Mouse (Mus musculus): ENCODE measurements around the gene Timm8a2. TPM values are rescaled to one million over a fixed set of nuclear protein-coding genes. Genes with fewer than 3 reads are reported as not detected.

Timm8a2 gene
- total and polyA plus RNA-seq, 2 experiments from 2014 or later = not detected

DNA sequence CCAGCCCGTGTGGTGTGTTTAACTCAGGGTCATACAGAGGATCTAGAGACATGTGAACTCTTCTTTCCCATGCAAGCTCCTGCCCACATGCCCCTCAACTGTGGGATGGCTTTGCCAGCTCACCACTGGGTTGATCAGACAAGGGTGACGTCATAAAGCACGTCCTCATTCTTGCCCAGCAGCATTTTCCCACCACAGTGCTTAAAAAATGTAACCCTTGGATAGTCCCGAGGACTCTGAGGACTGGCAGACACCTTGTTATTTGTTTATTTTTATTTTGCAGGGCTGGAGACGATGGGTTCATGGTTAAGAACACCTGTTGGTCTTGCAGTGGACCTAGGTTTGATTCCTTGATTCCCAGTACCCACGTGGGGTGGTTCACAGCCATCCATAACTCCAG, 43.6 kb upstream of the Timm8a2 start:
- ATAC-seq (no peak), DNase-seq (ENCODE audit: low spot score) (no peak)
- Histone ChIP-seq H3K9me3 (ENCODE audit: low read length) (no peaks in the 10 kb centered on the region), H3K36me3 (ENCODE audit: insufficient read depth, low read length) (peaks cover 12% of the 10 kb centered on the region; the same call in 1 of the 2 replicates), H3K27ac (no peak overlapping the region), H3K9ac (replicated peaks; ENCODE audit: low read length) (no peak overlapping the region), H3K4me3 (ENCODE audit: low read length) (no peak overlapping the region), H3K4me1 (ENCODE audit: insufficient read depth, low read length) (no peaks in the 10 kb centered on the region), H3K27me3 (ENCODE audit: insufficient read depth, low read length) (no peaks in the 10 kb centered on the region), H3K4me2 (ENCODE audit: low read depth, low read length) (no peak overlapping the region)
- 93% methylated on average over 6 of the region's 6 CpGs for WGBS
- no peak for TF ChIP-seq CTCF (IDR thresholded peaks at IDR 0.05; ENCODE audit: low read depth)

DNA sequence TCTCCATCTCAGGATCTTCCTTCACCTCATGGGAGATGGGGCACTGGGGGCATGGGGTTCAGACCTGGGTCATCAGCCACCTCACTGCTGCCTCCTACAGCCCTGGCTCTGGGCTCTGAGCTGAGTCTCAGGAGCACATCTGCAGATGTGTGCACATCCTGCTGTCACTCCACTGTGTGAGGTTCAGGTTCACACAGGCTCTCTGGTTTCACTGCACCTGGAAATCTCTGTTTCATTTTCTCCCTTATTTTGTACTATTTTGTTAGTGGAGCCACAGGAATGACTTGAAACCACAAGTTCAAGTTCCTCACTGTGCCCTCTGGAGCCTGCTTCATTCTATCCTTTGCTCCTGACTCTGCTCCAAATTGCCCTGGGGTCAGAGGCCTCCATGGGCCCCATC, 42.6 kb upstream of the Timm8a2 start:
- TF ChIP-seq CTCF (IDR thresholded peaks at IDR 0.05; ENCODE audit: low read depth) = no peak
- Histone ChIP-seq H3K36me3 (ENCODE audit: insufficient read depth, low read length) (peaks cover 12% of the 10 kb centered on the region; the same call in 1 of the 2 replicates), H3K27me3 (ENCODE audit: insufficient read depth, low read length) (no peaks in the 10 kb centered on the region), H3K4me1 (ENCODE audit: insufficient read depth, low read length) (no peaks in the 10 kb centered on the region), H3K27ac (no peak overlapping the region), H3K4me2 (ENCODE audit: low read depth, low read length) (no peak overlapping the region), H3K9me3 (ENCODE audit: low read length) (no peaks in the 10 kb centered on the region), H3K4me3 (ENCODE audit: low read length) (no peak overlapping the region), H3K9ac (replicated peaks; ENCODE audit: low read length) (no peak overlapping the region)
- no peak for DNase-seq (ENCODE audit: low spot score)
- ATAC-seq = no peak

DNA sequence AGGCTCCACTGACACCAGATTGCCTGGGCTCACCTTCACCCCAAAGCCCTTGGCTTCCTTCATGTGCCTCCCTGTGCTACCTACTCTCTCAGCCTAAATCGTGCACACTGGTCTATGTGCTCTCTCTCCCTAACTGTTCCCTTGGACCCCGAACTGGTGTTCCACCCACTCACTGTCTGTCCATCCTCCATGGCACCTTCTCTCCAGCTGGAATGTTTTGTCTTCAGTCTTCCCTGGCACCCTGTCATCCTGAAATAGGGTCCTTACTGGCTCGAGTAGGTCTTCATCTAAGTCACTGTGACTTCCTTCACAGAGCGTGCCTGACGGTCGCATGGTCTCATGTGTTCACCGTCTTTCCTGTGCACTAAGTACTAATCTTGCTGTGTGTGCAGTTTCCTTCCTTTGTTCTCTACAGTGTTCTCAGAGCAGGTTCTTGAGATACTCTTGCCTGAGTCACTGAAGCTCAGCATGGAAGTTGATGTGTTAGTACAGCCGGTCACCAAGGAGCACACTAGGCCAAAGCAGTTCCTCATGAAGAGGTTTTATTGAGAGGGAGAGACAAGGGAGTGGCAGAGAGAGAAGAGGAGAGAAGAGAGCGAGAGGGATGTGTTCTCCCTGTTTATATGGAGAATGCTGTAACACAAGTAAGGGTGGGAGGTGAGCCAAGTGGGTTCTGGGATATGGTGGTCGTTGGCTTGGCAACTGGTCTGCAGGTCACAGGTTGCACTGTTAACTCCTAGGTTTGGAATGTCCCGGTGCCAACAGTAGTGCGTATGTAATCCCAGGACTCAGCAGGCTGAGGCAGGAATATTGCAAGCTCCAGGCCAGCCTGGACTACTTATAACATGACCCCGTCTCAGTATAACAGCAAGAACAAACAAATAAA, 41.8 kb upstream of the Timm8a2 start:
- Histone ChIP-seq H3K4me1 (ENCODE audit: insufficient read depth, low read length) (no peaks in the 10 kb centered on the region), H3K9ac (replicated peaks; ENCODE audit: low read length) (no peak overlapping the region), H3K27me3 (ENCODE audit: insufficient read depth, low read length) (no peaks in the 10 kb centered on the region), H3K36me3 (ENCODE audit: insufficient read depth, low read length) (peaks cover 12% of the 10 kb centered on the region; the same call in 1 of the 2 replicates), H3K27ac (no peak overlapping the region), H3K9me3 (ENCODE audit: low read length) (no peaks in the 10 kb centered on the region), H3K4me3 (ENCODE audit: low read length) (no peak overlapping the region), H3K4me2 (ENCODE audit: low read depth, low read length) (no peak overlapping the region)
- ATAC-seq (no peak), DNase-seq (ENCODE audit: low spot score) (no peak)
- TF ChIP-seq CTCF (IDR thresholded peaks at IDR 0.05; ENCODE audit: low read depth) = no peak
- WGBS = 85% methylated on average over 13 of the region's 13 CpGs

DNA sequence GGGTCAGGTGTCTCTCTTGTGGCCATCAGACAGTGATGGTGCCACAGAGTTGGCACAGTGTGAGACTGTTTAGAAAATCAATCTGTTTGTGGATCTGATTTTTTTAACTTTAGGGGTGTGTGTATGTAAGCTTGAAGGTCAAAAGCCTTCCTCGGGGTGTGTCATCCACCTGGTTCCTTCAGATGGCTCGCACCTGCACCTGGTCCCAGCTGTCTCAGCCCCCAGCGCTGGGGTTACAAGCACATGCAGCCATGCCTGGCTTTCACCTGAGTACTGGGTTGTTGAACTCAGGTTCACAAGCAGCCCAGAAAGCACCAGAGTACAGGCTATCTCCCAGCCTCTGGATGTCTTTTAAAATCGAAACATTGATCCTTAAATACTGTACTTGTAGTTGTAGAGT, 40.9 kb upstream of the Timm8a2 start:
- TF ChIP-seq CTCF (IDR thresholded peaks at IDR 0.05; ENCODE audit: low read depth) = no peak
- Histone ChIP-seq H3K9ac (replicated peaks; ENCODE audit: low read length) (no peak overlapping the region), H3K27ac (no peak overlapping the region), H3K4me2 (ENCODE audit: low read depth, low read length) (no peak overlapping the region), H3K4me3 (ENCODE audit: low read length) (no peak overlapping the region), H3K27me3 (ENCODE audit: insufficient read depth, low read length) (no peaks in the 10 kb centered on the region), H3K4me1 (ENCODE audit: insufficient read depth, low read length) (no peaks in the 10 kb centered on the region), H3K9me3 (ENCODE audit: low read length) (no peaks in the 10 kb centered on the region), H3K36me3 (ENCODE audit: insufficient read depth, low read length) (peaks cover 12% of the 10 kb centered on the region; the same call in 1 of the 2 replicates)
- WGBS = 96% methylated on average over 4 of the region's 4 CpGs
- ATAC-seq = no peak
- no peak for DNase-seq (ENCODE audit: low spot score)

DNA sequence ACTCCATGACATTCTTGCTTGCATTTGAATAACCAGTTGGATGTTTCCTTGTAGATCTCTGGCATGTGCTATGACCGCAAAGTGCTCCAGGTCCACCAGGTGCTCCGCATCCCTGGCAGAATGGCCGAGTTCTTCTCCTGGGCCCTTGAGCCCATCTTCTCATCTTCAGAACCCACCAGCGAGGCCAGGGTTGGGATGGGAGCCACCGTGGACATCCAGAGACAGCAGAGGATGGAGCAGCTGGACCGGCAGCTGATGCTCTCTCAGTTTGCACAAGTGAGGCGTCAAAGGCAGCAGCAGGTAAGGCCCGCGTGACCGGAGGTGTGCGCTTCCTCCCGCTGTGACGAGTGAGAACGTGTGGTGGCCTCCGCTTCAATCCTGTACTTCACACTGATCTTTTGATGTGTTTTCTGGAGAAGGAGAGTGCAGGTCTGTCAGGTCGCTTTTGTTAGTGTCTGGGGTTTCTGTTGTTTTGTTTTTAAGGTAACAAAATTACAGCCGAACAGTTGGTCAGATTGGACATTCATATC, 40.2 kb upstream of the Timm8a2 start:
- Histone ChIP-seq H3K36me3 (ENCODE audit: insufficient read depth, low read length) (peaks cover 12% of the 10 kb centered on the region; the same call in 1 of the 2 replicates), H3K4me3 (ENCODE audit: low read length) (no peak overlapping the region), H3K4me2 (ENCODE audit: low read depth, low read length) (no peak overlapping the region), H3K9ac (replicated peaks; ENCODE audit: low read length) (no peak overlapping the region), H3K27me3 (ENCODE audit: insufficient read depth, low read length) (no peaks in the 10 kb centered on the region), H3K9me3 (ENCODE audit: low read length) (no peaks in the 10 kb centered on the region), H3K27ac (no peak overlapping the region), H3K4me1 (ENCODE audit: insufficient read depth, low read length) (no peaks in the 10 kb centered on the region)
- ATAC-seq = no peak
- WGBS = 93% methylated on average over 17 of the region's 17 CpGs
- TF ChIP-seq CTCF (IDR thresholded peaks at IDR 0.05; ENCODE audit: low read depth) = no peak
- DNase-seq (ENCODE audit: low spot score) = no peak

DNA sequence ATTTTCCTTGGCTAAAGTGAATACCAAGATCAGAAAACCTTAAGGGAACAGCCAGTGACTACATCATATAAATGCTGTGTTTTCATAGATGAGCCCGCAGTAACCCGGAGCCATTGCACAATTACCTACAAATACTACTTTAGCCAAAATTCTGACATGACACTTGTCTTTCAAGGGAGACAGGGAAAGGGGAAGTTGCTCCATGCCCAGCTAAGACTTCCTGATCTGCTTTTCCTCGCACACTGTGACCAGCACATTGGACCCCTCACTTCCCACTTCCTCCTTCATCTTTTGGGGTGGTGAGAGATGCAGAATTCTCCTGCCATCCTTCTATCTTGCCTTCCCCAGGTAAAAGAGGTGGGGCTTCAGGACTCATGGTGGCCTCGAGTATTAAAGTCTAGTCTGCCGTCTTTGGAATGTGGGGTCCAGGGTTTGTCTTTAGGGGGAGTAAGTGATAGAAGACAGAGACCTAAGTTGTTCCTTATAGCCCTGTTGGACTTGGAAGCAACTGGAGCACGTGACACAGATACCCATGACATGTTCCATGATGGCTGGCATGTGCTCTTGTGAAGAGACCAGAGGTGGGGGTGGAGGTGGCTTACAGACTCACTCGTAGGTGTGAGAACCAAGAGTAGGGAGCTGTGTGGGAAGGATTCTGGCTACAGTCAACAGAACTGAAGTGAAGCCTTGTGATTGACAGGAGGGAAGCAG, 39.5 kb upstream of the Timm8a2 start:
- Histone ChIP-seq H3K9ac (replicated peaks; ENCODE audit: low read length) (no peak overlapping the region), H3K4me1 (ENCODE audit: insufficient read depth, low read length) (no peaks in the 10 kb centered on the region), H3K27me3 (ENCODE audit: insufficient read depth, low read length) (no peaks in the 10 kb centered on the region), H3K27ac (no peak overlapping the region), H3K9me3 (ENCODE audit: low read length) (no peaks in the 10 kb centered on the region), H3K4me3 (ENCODE audit: low read length) (no peak overlapping the region), H3K36me3 (ENCODE audit: insufficient read depth, low read length) (peaks cover 12% of the 10 kb centered on the region; the same call in 1 of the 2 replicates), H3K4me2 (ENCODE audit: low read depth, low read length) (no peak overlapping the region)
- 91% methylated on average over 7 of the region's 7 CpGs for WGBS
- ATAC-seq = no peak
- TF ChIP-seq CTCF (IDR thresholded peaks at IDR 0.05; ENCODE audit: low read depth) = no peak
- DNase-seq (ENCODE audit: low spot score) = no peak
